Mouse (Mus musculus): ENCODE measurements around the gene Dusp18. TPM values are rescaled to one million over a fixed set of nuclear protein-coding genes. Genes with fewer than 3 reads are reported as not detected.
A peak's percentile ranks its signal among the peaks of the same experiment; 100 is the strongest.

Gene Dusp18
- polyA plus RNA-seq, 1 experiment from 2014 or later: 0.38 TPM

- H3K36me3 ChIP-seq (replicated peaks): no peaks in the 10 kb centered on the region
- peaks cover 21% of the 10 kb centered on the region; the same call in 1 of the 2 replicates for H3K4me1 ChIP-seq (replicated peaks)
- H3K4me2 ChIP-seq: peak overlapping the region; percentile 69
- no peak overlapping the region; the same call in 1 of the 2 replicates for H3K9ac ChIP-seq
- no peak overlapping the region for H3K27ac ChIP-seq (replicated peaks)
- 39% methylated on average over 6 of the region's 6 CpGs for WGBS (ENCODE audit: insufficient replicate concordance)
- H3K9me3 ChIP-seq (replicated peaks): no peaks in the 10 kb centered on the region
- H3K4me3 ChIP-seq (replicated peaks): peak overlapping the region; percentile 57
- no peaks in the 10 kb centered on the region for H3K27me3 ChIP-seq
- ATAC-seq (ENCODE audit: insufficient read depth): no peak
Observed at GRCm38 (mm10) chr11:3930931-3931330, 35.9 kb downstream of the Dusp18 start.

GRCm38 (mm10) chr11:3931511-3932211, 36.6 kb downstream of the Dusp18 start, which contains the start of gene Tcn2:
TSS of gene Tcn2 (minus strand) at chr11:3932159.
- under 1% methylated on average over 17 of the region's 26 CpGs for WGBS (ENCODE audit: insufficient replicate concordance)
- ATAC-seq (ENCODE audit: insufficient read depth): peak; percentile 68
- Histone ChIP-seq H3K4me1 (replicated peaks) (peaks cover 21% of the 10 kb centered on the region; the same call in 1 of the 2 replicates), H3K9me3 (replicated peaks) (no peaks in the 10 kb centered on the region), H3K27ac (replicated peaks) (no peak within 1 kb of the TSS; the same call in 1 of the 2 replicates), H3K27me3 (no peaks in the 10 kb centered on the region), H3K4me3 (replicated peaks) (peak within 1 kb of the TSS; percentile 57), H3K4me2 (peak within 1 kb of the TSS; percentile 69), H3K9ac (peak within 1 kb of the TSS; percentile 19; the same call in 1 of the 2 replicates), H3K36me3 (replicated peaks) (no peaks in the 10 kb centered on the region)

- Histone ChIP-seq H3K27ac (replicated peaks) (no peak overlapping the region), H3K9ac (no peak overlapping the region), H3K36me3 (replicated peaks) (no peaks in the 10 kb centered on the region), H3K4me2 (no peak overlapping the region), H3K9me3 (replicated peaks) (no peaks in the 10 kb centered on the region), H3K27me3 (peaks cover 3% of the 10 kb centered on the region; the same call in 1 of the 2 replicates), H3K4me1 (replicated peaks) (peaks cover 21% of the 10 kb centered on the region; the same call in 1 of the 2 replicates), H3K4me3 (replicated peaks) (no peak overlapping the region)
- no peak for ATAC-seq (ENCODE audit: insufficient read depth)
- WGBS (ENCODE audit: insufficient replicate concordance): 74% methylated on average over 9 of the region's 9 CpGs
Observed at GRCm38 (mm10) chr11:3933756-3934285, 38.8 kb downstream of the Dusp18 start.

GRCm38 (mm10) chr11:3935135-3935534, 40.1 kb downstream of the Dusp18 start:
- no peak overlapping the region for H3K27ac ChIP-seq (replicated peaks)
- peaks cover 16% of the 10 kb centered on the region; the same call in 1 of the 2 replicates for H3K4me1 ChIP-seq (replicated peaks)
- no peak overlapping the region for H3K9ac ChIP-seq
- H3K36me3 ChIP-seq (replicated peaks): no peaks in the 10 kb centered on the region
- no peak for ATAC-seq (ENCODE audit: insufficient read depth)
- 52% methylated on average over 4 of the region's 4 CpGs for WGBS (ENCODE audit: insufficient replicate concordance)
- no peaks in the 10 kb centered on the region for H3K9me3 ChIP-seq (replicated peaks)
- H3K4me3 ChIP-seq (replicated peaks): no peak overlapping the region
- peaks cover 3% of the 10 kb centered on the region; the same call in 1 of the 2 replicates for H3K27me3 ChIP-seq
- no peak overlapping the region for H3K4me2 ChIP-seq

GRCm38 (mm10) chr11:3936318-3936717, 41.3 kb downstream of the Dusp18 start:
- no peak overlapping the region for H3K4me2 ChIP-seq
- no peak overlapping the region for H3K9ac ChIP-seq
- ATAC-seq (ENCODE audit: insufficient read depth): no peak
- H3K27me3 ChIP-seq: peaks cover 3% of the 10 kb centered on the region; the same call in 1 of the 2 replicates
- H3K4me3 ChIP-seq (replicated peaks): no peak overlapping the region
- H3K9me3 ChIP-seq (replicated peaks): no peaks in the 10 kb centered on the region
- no peak overlapping the region for H3K27ac ChIP-seq (replicated peaks)
- H3K4me1 ChIP-seq (replicated peaks): 0 out of 2 replicates have a peak, but pooled peaks cover 12% of the 10 kb centered on the region
- H3K36me3 ChIP-seq (replicated peaks): no peaks in the 10 kb centered on the region
- WGBS (ENCODE audit: insufficient replicate concordance): 65% methylated on average over 3 of the region's 3 CpGs

- peaks cover 3% of the 10 kb centered on the region; the same call in 1 of the 2 replicates for H3K27me3 ChIP-seq
- no peak overlapping the region for H3K27ac ChIP-seq (replicated peaks)
- ATAC-seq (ENCODE audit: insufficient read depth): no peak
Observed at GRCm38 (mm10) chr11:3937321-3937874, 42.4 kb downstream of the Dusp18 start.

GRCm38 (mm10) chr11:3941371-3941770, 46.3 kb downstream of the Dusp18 start:
- Histone ChIP-seq H3K9ac (no peak overlapping the region), H3K36me3 (replicated peaks) (no peaks in the 10 kb centered on the region), H3K4me1 (replicated peaks) (no peaks in the 10 kb centered on the region), H3K9me3 (replicated peaks) (no peaks in the 10 kb centered on the region), H3K27me3 (peaks cover 21% of the 10 kb centered on the region), H3K27ac (replicated peaks) (no peak overlapping the region), H3K4me3 (replicated peaks) (no peak overlapping the region), H3K4me2 (no peak overlapping the region)
- 73% methylated on average over 7 of the region's 7 CpGs for WGBS (ENCODE audit: insufficient replicate concordance)
- no peak for ATAC-seq (ENCODE audit: insufficient read depth)

More at GRCm38 (mm10) chr11:3937321-3937874, 42.4 kb downstream of the Dusp18 start:
- no peak overlapping the region for H3K4me3 ChIP-seq (replicated peaks)
- WGBS (ENCODE audit: insufficient replicate concordance): 71% methylated on average over 13 of the region's 13 CpGs
- no peak overlapping the region for H3K4me2 ChIP-seq
- H3K9me3 ChIP-seq (replicated peaks): no peaks in the 10 kb centered on the region
- H3K9ac ChIP-seq: no peak overlapping the region
- no peaks in the 10 kb centered on the region for H3K36me3 ChIP-seq (replicated peaks)
- 0 out of 2 replicates have a peak, but pooled peaks cover 2% of the 10 kb centered on the region for H3K4me1 ChIP-seq (replicated peaks)

GRCm38 (mm10) chr11:3946386-3946785, 51.3 kb downstream of the Dusp18 start:
- Histone ChIP-seq H3K9ac (no peak overlapping the region), H3K4me3 (replicated peaks) (no peak overlapping the region), H3K4me1 (replicated peaks) (no peaks in the 10 kb centered on the region), H3K36me3 (replicated peaks) (no peaks in the 10 kb centered on the region), H3K27ac (replicated peaks) (no peak overlapping the region), H3K9me3 (replicated peaks) (no peaks in the 10 kb centered on the region), H3K27me3 (peaks cover 20% of the 10 kb centered on the region), H3K4me2 (no peak overlapping the region)
- 21% methylated on average over 1 of the region's 1 CpGs for WGBS (ENCODE audit: insufficient replicate concordance)
- no peak for ATAC-seq (ENCODE audit: insufficient read depth)

Other genes with a start within 250 kb of the Dusp18 start
- 5.5 and 6.8 TPM in 2 replicates for gene Morc2a, start 246.0 kb upstream of the Dusp18 start, polyA plus RNA-seq (2015; fragmentation: Nextera tagmentation; extraction: Ambion mirVana)
- gene Osbp2, start 31.3 kb upstream of the Dusp18 start, polyA plus RNA-seq (2015; fragmentation: Nextera tagmentation; extraction: Ambion mirVana): 0.09 TPM in 2 replicates
- not detected in 2 replicates for gene 4921536K21Rik, start 142 bp upstream of the Dusp18 start, polyA plus RNA-seq (2015; fragmentation: Nextera tagmentation; extraction: Ambion mirVana)
- 0.43 and 0.44 TPM in 2 replicates for gene Slc35e4, start 19.4 kb downstream of the Dusp18 start, polyA plus RNA-seq (2015; fragmentation: Nextera tagmentation; extraction: Ambion mirVana)
- gene Tcn2, start 36.9 kb downstream of the Dusp18 start, polyA plus RNA-seq (2015; fragmentation: Nextera tagmentation; extraction: Ambion mirVana): 28.6 and 32.0 TPM in 2 replicates
- 36.5 and 37.2 TPM in 2 replicates for gene Pes1, start 68.7 kb downstream of the Dusp18 start, polyA plus RNA-seq (2015; fragmentation: Nextera tagmentation; extraction: Ambion mirVana)
- gene 4930556J24Rik, start 81.5 kb downstream of the Dusp18 start, polyA plus RNA-seq (2015; fragmentation: Nextera tagmentation; extraction: Ambion mirVana): 0.17 TPM in 1 of 2 replicates, not detected in the other
- 1.6 and 2.1 TPM in 2 replicates for gene Gal3st1, start 88.4 kb downstream of the Dusp18 start, polyA plus RNA-seq (2015; fragmentation: Nextera tagmentation; extraction: Ambion mirVana)
- 3.6 and 5.1 TPM in 2 replicates for gene Sec14l4, start 136.2 kb downstream of the Dusp18 start, polyA plus RNA-seq (2015; fragmentation: Nextera tagmentation; extraction: Ambion mirVana)
- not detected in 2 replicates for gene Sec14l3, start 169.6 kb downstream of the Dusp18 start, polyA plus RNA-seq (2015; fragmentation: Nextera tagmentation; extraction: Ambion mirVana)
- gene Mtfp1, start 200.2 kb downstream of the Dusp18 start, polyA plus RNA-seq (2015; fragmentation: Nextera tagmentation; extraction: Ambion mirVana): 20.4 and 23.2 TPM in 2 replicates
- gene Sec14l2, start 228.2 kb downstream of the Dusp18 start, polyA plus RNA-seq (2015; fragmentation: Nextera tagmentation; extraction: Ambion mirVana): 9.1 and 11.0 TPM in 2 replicates
- 5.0 and 5.9 TPM in 2 replicates for gene Rnf215, start 240.0 kb downstream of the Dusp18 start, polyA plus RNA-seq (2015; fragmentation: Nextera tagmentation; extraction: Ambion mirVana)